Mouse (Mus musculus): ENCODE data around the gene Foxj2.

- TF ChIP-seq POLR2A (IDR thresholded peaks at IDR 0.05; ENCODE audit: low read depth, low read length) (no peak), CTCF (IDR thresholded peaks at IDR 0.05; ENCODE audit: borderline replicate concordance, insufficient read depth, low read length) (no peak)
Observed at GRCm38 (mm10) chr6:122862871-122863270, 43.2 kb downstream of the Foxj2 start.

Data from embryonic fibroblast, embryonic 13.5 days (primary cell).